Mouse (Mus musculus) frontal cortex, postnatal 10 days (tissue): ENCODE data around the gene Brf1.

Experiments
- DNase-seq, 2 experiments: peaks; one replicate each; pipeline ENCODE4 v3.0.0; 2022; ENCODE audit warnings: low spot score in 2 of 2, mixed read lengths in 1 of 2

Brf1 gene

DNA sequence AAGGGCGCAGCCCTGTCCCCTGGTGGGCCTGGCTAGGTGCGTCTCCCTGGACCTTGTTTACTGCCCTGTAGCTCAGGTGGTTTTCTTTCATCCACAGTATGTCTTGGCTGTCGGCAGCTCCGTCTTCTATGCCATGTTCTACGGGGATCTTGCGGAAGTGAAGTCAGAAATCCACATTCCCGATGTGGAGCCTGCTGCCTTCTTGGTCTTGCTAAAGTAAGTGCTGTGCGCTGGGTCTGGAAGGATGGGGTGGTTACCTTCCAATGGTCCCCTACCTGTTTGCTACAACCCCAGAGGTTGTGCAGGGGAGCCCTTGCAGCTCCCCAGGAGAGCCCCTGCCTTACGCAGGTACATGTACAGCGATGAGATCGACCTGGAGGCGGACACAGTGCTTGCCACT lies 23.3 kb downstream of the Brf1 start:
- DNase-seq = no peak

DNA sequence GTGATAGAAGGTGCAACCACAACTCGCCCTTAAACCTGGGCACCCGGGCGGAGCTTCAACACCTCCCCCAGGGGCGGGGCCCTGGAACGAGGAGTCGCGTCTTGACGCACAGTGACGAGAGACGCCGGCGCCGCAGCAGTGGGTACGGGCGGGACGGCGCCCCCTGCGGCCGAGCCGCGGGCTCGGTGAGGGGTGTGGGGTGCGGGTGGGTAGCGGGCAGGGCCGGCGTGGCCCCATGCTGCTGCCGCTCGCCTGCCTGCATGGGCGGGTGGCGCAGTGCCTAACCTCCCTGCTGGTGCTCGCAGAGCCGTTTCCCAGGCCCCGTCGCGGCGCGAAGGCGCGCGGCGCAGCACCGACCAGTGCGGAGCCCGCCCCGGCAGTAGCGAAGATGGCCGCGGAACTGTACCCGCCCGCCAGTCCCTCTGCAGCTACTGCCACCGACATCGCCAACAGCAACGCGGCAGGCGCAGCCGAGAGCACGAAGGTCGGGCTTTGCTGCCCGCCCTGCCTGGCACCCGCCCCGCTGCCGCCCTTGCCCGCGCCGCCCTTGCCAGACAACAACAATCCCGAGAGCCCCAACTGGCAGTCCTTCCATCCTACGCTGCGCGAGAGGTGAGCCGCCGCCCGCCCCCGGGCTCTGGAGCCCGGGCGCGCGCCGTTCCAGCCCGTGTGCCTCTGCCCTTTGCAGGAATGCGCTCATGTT lies 24.0 kb downstream of the Brf1 start, which contains the start of gene Btbd6:
Gene Btbd6 (plus strand): TSS at position 112 of the 703 bp plus-strand sequence.
- peak; percentile 86 to 91 for DNase-seq

- no peak for DNase-seq
These were observed 25.8 kb downstream of the Brf1 start for GRCm38 (mm10) chr12:112974736-112975135.

DNA sequence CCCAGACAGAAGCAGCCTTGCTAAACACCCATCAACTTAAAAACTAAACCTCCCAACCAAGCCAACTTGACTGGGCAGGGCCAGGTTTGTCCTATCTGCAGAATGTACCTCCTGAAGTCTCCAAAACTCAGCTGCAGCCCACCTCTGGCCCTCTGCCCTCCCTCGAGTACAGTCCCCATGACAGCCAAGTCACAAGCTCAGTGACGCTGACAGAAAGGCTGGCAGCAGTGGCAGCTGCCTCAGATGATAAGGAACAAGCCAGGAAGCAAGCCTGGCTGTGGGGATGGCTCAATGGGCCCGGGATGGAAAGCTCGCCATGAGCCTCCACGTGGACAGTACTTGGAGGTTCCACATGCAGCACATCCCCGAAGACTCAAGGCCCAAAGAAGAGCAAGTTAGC lies 30.9 kb downstream of the Brf1 start:
- DNase-seq = no peak

- DNase-seq = no peak
These were observed 31.6 kb downstream of the Brf1 start for GRCm38 (mm10) chr12:112968943-112969342.

GRCm38 (mm10) chr12:112965783-112966182 lies 34.7 kb downstream of the Brf1 start:
- DNase-seq = no peak

- DNase-seq = no peak
These were observed 38.6 kb downstream of the Brf1 start for GRCm38 (mm10) chr12:112961872-112962271.

GRCm38 (mm10) chr12:112961428-112961827 lies 39.1 kb downstream of the Brf1 start:
- no peak for DNase-seq

DNA sequence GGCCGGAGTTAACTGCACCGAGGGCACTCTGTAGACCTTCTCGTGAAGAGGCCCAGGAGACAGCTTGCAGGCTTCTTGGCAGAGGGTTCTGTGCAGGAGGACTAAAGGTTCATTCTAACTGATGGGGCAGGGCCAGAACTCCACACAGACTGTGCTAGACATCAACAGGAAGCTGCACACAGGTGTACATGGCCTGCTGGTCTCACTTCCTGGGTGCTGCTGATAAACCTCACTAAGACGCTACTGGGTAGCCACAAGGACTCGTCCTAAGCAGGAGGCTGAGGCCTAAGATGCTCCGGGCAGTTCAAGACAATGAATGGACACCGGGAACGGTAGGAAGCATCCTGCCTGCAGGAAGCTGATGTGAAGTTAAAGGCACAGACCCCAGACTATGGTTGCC lies 41.1 kb downstream of the Brf1 start:
- no peak for DNase-seq

DNA sequence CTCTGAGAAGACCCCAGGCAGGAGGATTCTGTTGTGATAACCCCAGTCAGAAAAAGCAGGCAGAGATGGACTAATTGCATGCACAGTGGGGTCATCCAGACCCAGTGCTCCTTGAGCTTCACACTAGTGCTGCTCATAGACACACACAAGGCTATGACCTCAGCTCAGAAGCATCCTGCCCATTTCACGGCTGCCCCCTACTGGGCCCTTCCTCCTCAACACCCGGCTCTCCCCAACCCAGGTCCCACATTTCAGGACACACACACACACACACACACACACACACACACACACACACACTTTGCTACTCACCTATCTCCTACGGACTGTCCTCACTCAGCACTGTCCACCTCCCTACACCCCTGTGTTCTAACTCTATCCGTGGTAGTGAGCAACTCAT lies 42.2 kb downstream of the Brf1 start:
- no peak for DNase-seq

- DNase-seq = peak in 1 of 2 experiments; percentile 68
These were observed 44.7 kb downstream of the Brf1 start for GRCm38 (mm10) chr12:112955800-112956199.

- no peak for DNase-seq
These were observed 47.5 kb downstream of the Brf1 start for GRCm38 (mm10) chr12:112952926-112953565.

DNA sequence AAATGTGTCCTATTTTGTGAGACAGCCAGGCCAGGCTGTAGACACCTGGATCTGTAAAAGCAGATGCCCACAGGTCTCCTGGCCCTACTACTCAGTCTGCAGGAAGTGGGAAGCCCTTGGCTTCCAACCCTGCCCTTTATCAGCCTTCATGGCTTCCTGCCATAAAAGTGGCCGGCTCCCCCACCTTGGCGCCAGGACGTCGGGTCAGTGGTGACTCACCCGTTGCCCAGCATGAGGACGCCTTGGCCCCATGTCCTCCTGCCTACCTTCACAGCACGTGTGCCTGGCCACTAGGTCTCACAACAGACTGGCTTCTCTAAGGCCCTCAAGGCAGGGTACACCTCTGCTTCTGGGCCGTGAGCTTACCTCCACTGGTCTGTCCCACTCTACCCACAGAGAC lies 48.1 kb downstream of the Brf1 start:
- DNase-seq = no peak

GRCm38 (mm10) chr12:112951150-112951842 lies 49.2 kb downstream of the Brf1 start:
- DNase-seq = no peak

GRCm38 (mm10) chr12:112950761-112951129 lies 49.8 kb downstream of the Brf1 start:
- no peak for DNase-seq

- peak; percentile 87 to 92 for DNase-seq
These were observed 50.3 kb downstream of the Brf1 start for GRCm38 (mm10) chr12:112950040-112950760.

DNA sequence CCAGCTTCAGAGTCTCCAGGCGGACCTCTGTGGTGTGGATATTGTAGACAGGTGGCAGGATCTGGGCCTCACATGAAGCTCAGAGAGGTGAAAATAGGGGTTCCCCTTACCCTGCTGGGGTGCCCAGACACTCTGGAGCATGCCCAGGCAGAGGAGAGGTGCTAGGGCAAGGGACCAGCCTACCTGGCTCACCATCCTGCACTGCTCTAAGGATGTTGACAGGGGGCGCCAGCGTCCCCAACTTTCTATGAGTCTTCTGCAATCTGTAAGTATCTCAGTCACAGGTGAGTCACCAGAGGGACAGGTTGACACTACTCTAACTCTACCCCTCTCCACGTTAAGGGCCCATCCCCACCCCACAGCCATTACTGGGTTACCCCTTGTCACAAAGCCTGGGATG lies 53.2 kb downstream of the Brf1 start:
- DNase-seq = no peak

DNA sequence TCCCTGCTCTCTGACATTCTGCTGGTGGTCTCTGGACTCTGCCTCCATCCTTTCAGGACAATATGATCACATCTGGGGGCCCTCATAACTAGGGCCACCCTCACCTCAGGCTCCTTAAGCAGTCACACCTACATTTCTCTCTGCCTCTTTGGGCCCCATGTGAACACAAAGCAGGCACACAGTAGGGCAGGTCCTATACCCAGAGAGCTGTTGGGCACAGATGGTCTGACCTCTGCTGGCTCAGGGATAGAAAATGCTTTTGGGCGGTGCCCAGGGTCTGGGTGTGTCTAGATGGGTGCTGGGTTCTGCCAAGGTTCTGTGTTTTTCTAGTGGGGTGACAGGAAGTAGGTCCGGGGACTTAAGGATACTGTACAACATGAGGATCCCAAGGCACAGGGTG lies 56.8 kb downstream of the Brf1 start:
- no peak for DNase-seq

DNA sequence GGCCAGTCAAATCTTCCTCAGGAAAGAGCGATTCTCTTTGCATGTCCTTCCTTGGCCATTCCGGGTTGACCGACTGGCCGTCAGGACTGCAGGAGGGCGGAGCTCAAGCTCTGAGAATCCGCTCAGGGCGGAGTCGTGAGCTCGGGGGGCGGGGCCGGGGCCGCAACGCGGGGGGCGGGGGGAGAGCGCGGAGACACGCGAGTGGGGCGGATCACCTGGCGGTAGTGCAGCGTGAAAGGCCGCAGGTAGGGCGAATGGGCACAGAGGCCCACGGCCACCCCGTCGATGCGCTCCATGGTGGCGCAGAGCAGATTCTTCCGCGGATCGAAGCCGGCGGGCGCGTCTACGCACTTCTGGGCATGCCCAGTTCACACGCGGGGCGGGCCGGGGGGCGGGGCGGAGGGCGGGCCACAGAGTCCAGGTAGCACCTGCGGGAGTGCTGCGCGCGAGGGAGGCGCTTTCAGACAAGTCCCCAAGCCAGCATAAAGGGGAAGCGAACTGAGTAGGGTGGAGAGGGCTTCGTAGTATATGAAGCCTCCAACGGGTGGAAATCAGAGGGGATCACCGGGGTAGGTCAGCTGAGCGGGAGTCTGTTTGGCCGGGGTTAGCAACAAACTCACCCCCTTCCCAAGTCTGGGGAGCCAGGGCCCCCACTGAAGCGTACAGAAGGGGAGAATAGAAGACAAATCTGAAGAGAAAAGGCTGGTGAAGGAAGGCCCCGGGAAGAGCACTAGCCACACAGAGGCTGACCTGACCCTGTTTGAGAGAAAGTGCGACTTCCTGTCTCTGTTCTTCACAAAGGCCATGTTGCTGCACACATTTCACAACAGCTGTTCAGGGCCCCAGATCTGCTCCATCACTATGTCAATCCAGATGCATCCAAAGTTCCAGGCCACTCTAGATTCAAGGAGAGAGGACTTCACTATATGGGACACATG lies 58.5 kb downstream of the Brf1 start, which contains the start of gene Nudt14:
Gene Nudt14 (minus strand): TSS at position 349 of the 938 bp plus-strand sequence.
- peak in 1 of 2 experiments; percentile 68 for DNase-seq

DNA sequence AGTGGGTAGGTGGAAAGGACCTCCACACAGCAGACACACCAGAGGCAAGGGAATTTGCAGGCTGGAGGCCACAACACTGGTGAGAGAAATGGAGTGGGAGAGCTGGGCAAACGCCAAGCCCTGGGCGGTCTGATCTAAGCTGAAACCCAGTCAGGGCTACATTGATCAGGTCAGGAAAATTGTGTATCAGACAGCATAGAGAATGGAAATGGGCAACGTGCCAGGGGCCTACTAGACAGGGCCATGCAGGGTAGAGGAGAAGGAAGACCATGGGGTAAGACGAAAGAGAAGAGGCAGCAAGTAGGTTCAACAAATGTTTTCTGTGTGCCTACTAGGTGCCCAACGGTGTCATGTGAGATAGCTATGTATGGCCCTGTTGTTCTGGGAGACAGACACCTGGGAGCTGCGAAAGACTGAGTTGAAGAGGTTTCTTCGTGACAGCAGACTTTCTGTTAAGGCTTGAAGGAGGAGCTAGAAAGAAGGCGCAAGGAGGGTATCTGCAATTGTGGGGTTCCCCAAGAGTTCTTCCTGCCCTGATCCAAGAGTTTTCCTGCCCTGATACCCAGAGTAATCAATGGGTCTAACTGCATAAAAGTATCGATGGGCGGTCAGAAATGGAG lies 59.2 kb downstream of the Brf1 start:
- no peak for DNase-seq

DNA sequence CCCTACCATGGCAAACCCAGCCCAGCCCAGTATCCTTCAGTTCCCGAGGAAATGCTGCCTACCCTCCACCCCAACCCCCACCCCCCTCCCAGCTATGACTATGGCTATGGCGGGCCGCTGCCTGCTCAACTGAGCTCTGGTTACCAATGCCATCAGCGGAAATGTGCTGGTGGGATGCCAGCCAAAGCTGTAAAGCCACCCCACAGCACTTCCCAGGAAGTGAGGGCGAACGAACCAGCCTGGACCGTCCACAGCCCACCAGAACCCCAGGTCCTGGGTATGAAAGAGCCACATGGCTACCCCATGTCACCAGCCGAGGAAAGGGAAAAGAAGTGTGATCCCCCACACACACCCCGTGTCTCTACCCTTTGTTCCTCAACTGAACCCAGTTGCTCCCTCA lies 59.8 kb downstream of the Brf1 start:
- no peak for DNase-seq
